Mouse (Mus musculus) spleen, postnatal 36 days (tissue): Measurements from ENCODE around the gene Sema4c.

Source experiments
- DNase-seq, 2 experiments: peaks; one replicate each; pipeline ENCODE4 v3.0.0; 2022; ENCODE audit warnings: low spot score in 2 of 2, mixed read lengths in 1 of 2

Sema4c gene

DNA sequence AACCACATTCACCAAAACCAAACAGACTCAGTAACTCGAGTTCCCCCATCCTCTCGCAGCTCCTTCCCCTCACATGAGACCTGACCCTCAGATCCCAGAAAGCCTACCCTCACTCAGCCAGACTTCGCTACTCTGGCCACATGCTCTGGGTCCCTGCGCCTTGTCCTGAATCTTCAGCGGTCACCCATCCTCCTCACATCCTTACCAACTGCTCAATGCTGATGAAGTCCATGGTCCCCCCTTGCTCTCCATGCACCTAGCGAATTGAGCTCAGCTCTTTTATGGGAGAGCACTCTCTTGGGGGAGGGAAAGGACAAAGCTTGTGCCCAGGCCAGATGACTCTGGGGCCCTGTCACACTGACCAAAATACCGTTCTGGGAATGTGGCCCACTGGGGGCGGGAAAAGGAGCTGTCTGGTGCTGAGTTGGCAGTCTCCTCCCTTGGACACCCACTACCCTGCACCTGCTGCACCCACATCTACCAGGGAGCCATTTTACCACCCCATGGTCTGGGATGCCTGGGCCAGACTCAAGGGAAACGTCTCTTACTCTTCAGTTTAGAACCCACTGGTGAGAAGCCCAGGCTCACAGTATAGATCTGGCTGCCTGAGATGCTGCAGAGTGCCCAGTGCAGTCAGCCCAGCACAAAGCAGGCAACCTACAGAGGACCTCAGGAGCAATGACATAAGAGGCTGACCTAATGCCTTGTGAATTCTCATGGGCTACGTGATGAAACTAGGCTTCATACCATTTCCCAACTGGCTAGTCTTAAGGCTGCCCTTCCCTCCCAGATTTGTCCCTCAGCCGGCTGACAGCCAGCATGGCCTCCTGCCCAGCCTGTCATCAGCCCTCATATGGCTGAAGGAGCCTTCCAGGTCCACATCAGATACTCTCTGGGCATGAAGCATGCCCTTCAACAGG lies 22.4 kb downstream of the Sema4c start:
- DNase-seq, result no peak

DNA sequence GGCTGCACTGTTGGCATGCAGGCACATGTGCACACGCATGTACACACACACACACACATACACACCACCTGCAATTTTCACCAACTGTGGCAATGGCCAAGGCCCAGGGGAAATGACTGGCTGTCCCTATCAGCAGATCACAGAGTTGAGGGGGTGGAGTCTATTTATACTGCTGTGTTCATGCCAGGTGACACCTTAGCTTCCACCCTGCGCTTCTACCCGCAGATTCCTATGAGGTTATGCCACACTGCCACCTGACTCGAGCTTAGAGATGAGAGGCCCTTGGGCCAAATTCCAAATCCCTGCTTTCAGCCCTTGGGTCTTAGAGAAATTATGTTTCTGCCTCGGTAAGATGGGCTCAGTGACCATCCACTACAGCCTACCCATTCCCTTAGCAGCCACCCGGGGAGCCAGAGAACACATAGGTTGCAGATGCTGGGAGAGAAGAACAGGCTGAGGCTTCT lies 23.5 kb downstream of the Sema4c start:
- DNase-seq, result no peak

DNA sequence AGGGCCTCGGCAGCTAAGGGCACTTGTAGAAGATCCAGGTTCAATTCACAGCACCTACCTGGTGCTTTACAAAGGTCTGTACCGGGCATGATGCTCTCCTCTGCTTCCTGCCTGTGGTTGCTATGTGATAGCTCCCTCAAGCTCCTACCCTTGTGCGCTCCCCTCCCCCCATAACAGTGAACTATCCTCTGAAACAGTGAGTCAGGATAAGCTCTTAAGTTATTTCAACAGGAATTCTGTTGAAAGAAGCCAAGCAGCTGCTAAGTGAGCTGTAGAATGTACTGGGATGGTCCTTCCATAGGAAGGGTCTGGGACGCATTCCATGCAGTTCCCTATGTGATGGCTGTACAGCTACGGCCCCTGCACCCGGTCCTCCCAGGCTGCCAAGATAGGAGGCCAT lies 24.6 kb downstream of the Sema4c start:
- no peak for DNase-seq

DNA sequence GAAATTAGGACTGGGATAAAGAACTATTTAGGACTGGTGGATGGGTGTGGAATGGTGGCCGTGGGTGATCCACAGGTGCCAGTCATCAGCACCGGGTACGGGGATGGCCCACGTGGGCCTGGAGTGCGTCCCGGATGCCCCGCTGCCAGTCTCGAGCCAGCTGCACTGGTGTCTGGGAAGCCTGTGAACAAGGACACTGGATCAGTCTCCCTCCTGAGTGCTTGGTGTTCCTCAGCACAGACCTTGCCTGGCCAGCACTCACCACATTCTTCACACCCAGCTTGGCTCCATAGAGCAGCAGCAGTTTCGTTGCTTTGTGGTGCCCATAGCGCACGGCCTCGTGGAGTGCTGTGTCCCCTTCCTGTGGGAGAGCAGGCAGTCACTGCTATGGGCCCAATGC lies 26.7 kb downstream of the Sema4c start:
- DNase-seq, result no peak

DNA sequence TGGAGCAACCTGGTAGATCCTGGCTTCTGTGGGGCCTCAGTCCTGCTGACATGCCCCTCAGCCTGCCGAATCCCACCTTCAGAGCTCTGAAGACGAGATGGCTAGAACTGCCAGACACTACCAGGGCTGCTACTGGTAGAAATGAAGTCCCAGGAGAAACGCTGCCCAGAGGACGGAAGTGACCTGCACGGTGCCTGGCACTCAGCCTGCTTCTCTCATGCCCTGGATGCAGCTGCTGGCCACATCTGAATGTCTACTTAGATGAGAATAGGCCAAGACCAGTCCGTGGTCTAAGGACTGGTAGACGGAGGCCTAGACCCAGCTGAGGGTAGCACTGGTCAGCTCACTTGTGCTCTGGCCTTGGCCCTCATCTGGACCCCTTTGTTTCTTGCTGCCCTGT lies 27.2 kb downstream of the Sema4c start:
- no peak for DNase-seq

DNA sequence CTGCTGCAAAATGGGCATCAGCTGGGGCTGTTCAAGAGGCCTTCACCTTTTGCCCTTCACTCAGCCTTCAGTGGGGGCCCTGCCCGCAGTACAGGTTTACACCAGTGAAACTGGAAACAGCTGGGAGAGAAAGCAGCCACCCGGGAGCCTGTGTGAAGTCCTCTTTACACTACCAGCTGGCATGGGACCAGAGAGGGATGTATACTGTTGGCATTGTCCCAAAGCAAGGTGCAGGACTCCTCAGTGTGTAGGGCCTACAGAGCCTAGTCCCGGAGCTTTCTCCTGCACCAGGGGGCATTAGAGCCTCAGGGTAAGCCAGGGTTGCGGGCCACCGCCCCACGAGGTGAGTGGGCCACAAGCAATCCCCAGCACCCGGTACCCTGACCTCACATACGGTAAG lies 27.7 kb downstream of the Sema4c start:
- DNase-seq, result no peak

DNA sequence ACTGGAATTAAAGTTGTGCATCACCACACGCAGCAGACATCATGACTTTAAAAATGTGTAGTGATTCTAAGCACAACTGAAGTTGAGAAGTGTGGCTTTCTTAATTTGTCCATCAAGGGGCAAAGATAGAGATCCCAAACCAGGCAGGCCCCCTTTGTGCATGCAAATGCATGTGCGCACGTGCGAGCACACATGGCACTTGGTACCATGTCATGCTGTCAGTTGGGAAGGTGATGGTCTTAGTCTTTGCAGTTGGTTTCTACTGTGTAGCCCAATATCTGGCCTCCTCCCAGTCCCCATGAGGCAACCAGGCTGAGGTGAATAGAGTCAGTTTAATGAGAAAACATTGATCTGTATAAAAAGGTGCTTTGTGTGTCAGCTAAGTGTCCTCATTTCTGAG lies 28.3 kb downstream of the Sema4c start:
- no peak for DNase-seq

DNA sequence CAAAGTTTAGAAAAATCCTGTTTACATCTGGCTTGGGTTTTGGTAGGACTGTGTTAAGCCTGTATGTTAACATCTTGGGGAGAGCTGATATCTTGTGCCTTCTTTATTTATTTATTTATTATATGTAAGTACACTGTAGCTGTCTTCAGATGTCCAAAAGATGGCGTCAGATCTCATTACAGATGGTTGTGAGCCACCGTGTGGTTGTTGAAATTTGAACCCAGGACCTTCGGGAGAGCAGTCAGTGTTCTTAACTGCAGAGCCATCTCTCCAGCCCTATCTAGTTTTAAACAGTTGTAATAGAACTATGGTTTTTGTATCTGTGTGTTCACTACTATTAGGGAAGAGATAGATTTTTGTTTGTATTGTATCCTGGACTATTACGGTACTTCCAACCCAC lies 28.9 kb downstream of the Sema4c start:
- no peak for DNase-seq

DNA sequence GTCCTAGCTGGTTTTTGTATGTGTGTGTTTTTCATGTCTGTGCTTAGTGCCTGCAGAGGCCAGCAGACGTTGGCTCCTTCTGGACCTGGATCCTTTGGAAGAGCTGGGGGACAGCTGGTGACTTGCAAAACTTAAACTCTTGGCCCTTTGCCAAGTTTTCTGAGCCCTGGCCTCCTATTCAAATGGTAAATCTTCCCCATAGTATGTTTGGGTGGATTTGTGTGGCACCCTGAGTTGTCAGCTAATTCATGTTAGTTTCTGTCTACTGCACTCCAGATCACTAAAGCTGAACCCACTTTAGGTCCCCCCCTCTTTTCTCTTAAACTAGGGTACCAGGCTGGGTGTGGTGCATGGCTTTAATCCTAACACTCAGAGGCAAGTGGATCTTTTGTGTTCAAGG lies 29.8 kb downstream of the Sema4c start:
- no peak for DNase-seq

DNA sequence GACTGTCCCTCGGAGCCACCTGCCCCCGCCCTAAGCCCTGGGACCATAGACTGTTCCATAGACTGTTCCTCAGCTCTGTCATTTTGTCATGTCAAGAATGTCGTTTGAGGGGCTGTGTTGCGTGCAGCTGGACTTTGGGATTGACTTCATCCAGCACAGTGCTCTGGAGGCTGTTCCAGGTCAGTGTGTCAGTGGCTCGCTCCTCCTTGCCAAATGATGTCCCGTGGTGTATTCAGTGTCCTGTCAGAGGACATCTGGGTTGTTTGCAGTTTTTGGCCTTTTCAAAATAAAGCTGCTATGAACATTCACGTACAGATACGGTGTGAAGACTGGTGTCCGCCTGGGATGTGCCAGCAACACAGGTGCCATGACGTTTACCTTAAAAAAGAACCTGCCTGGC lies 31.2 kb downstream of the Sema4c start:
- no peak for DNase-seq

DNA sequence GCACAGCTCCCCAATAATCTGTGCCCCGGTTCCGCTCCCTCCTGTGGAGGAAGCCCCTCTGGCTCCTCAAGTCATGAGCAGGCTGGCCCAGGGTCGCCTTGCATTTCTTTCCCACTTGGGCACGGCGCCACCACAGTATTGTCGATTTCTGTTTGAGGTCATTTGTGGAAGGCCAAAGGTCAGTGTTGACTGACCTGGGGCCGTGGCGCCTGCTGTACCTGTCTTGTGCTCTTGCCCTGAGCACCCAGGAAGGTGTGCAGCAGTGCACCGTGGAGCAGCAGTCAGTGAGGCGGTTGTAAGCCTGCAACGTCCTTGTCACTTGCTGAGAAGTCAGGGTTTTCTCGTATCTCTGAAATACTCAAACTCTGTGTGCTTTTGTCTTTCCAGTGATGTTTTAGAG lies 32.4 kb downstream of the Sema4c start:
- no peak for DNase-seq

DNA sequence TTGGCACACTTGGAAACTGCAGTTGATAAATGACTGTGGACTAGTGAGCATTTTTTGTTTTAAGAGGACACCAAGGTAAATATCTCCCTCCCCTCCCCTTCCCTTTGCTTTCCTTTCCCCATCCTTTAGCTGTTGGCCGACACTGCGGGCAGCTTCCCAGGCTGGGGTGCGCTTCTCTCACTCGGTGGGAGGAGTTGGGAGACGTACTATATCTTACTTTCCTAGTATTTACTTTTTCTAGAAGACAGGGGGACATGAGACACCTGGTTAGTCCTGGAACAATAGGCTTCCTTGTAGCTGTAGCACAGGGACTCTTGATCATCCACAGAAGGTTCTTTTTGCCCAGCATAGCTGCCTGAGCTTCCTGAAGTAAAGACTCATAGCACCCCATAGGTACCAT lies 34.1 kb downstream of the Sema4c start:
- DNase-seq, result no peak

DNA sequence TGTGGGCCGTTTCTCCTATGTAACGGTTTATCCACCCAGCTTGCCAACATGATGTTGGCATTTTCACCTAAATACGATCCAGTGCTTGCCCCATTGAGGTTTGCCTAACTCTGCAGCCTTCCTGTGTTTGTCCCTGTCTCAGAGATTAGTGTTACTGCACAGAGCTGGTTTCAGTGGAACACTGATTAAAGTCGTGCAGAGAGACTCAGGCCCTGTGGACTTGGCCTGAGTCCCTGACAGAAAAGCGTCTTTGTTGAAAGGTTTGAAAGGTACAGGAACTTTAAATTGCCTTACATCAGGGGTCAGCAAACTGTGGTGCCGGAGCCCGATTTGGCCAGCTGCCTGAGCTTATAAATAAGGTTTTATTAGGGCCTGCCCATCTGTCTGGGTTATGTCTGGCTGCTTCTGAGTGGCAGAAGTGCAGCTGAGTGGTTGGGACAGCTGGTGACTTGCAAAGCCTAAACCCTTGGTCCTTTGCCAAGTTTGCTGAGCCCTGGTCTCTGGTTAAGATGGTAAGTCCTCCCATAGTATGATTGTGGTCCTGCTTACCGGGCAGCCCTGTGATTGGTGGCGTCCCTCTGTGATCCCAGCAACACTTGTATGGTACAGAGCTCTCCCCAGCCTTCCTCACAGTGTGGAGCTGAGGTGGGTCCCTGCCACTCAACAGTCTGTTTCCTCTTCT lies 34.7 kb downstream of the Sema4c start:
- no peak for DNase-seq

DNA sequence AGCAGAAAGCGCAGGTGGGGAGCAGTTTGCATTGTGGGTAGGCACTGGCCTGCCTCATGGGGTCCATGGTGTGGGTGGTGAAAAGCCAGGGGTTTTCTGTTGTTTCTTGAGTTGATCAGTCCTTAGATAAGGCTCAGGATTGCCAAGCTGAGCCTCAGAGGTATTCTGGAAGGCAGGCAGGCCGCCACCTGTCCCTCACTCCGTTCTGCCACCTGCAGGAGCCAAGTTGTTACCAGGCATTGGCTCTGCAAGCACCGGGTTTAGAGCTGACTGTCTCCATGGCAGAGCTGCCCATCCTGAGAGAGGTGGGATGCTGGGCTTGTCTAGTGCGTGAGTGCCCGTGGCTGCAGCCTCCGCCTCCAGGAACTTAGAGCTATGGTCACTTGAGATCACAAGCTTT lies 35.9 kb downstream of the Sema4c start:
- DNase-seq, result no peak

DNA sequence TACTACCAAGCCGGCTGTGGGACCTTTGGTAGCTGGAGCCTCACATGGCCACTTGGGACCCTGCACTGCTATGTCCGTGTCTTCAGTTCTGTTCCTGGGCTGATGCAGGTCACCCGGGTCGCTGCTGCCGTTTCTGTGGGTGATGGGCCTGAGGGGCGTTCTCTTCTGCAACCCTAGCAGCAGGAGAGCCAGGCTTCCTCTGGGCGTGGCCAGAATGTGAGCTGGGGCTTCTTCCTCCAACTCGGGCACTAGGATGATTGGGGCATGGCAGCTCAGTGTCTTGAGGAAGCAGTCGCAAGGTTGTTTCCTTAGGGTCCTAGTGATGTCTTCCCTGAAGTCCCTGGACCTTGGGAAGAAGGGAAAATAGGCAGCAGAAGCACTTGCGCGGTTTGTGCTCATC lies 38.5 kb downstream of the Sema4c start:
- DNase-seq, result no peak

DNA sequence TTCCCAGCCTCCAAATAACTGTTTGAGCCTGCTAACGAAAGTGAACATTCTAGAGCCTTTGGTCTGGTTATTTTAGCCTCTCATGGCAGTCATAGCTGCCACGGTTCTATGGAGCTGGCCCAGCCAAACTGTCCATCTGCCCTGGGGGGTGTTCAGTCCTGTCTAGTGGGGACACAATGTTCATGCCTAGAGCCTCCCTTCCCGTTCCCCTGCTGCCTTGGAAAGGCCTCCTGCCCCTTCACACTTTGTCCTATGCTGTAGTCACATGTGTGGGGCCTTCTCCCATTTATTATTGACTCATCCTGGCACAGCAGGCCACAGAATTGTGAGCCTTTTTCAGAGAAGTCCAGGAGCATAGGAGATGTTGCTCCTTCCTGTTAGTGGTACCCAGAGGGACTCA lies 39.9 kb downstream of the Sema4c start:
- DNase-seq, result no peak

DNA sequence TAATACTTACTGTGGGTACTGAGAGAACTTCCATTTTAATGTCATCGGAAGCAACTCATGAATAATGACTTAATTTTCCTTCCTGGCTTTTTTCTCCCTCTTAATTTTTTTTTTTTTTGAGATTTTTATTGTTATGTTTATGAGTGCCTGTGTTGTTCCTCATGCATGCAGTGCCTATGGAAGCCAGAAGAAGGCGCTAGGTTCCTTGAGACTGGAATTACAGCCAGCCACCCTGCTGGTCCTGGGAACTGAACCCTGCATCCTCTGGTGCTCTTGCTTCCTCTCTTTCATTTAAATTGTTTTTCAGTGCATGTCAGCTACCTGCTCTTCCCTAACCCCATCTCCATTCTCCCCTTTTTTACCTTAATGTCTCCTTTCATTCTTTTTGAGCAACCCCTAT lies 44.4 kb downstream of the Sema4c start:
- no peak for DNase-seq

DNA sequence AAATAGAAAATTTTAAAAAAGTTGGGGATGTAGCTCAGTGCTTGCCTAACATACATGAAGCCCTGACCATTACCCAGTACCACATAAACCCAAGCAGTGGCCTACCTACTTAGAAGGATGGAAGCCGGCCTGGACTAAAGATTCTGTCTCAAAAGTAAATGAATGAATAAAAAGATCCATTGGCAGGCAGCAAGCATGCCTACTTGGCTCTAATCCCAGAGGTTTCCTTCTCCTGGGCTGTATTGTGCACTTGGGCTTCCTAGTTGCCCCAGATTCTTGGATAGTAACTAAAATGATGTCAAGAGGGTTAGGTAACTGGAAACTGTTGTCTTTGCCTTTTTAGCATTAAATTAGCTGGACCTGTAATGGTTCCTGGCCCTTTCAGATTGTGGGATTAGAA lies 44.8 kb downstream of the Sema4c start:
- DNase-seq, result no peak

DNA sequence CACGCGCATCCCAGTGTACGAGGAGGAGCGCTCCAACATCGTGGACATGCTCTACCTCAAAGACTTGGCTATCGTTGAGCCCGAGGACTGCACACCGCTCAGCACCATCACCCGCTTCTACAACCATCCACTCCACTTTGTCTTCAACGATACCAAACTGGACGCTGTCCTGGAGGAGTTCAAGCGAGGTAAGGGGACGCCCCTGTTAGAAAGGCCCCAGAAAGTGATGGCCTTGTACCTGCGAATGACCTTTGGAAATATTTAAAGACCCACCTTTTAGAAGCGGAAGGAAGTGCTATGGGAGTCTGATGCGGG lies 45.2 kb downstream of the Sema4c start:
- DNase-seq, result no peak

DNA sequence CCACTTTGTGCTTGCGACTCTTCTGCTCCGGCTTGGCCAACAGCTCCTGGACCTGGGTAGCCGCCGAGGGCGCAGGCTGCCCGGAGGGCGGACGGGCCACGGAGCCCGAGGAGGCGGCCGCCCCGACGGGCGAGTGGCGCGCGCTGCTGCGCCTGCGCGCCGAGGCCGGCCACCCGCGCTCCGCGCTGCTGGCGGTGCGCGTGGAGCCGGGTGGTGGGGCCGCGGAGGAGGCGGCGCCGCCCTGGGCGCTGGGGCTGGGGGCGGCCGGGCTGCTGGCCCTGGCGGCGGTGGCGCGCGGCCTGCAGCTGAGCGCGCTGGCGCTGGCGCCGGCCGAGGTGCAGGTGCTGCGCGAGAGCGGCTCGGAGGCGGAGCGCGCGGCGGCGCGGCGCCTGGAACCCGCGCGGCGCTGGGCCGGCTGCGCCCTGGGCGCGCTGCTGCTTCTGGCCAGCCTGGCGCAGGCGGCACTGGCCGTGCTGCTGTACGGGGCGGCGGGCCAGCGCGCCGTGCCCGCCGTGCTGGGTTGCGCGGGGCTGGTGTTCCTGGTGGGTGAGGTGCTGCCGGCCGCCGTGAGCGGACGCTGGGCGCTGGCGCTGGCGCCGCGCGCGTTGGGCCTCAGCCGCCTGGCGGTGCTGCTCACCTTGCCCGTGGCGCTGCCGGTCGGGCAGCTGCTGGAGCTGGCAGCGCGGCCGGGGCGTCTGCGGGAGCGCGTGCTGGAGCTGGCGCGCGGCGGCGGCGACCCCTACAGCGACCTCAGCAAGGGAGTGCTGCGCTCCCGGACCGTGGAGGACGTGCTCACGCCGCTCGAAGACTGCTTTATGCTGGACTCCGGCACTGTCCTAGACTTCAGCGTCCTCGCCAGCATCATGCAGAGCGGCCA lies 45.8 kb downstream of the Sema4c start:
- DNase-seq, result peak; percentile 36 to 43

DNA sequence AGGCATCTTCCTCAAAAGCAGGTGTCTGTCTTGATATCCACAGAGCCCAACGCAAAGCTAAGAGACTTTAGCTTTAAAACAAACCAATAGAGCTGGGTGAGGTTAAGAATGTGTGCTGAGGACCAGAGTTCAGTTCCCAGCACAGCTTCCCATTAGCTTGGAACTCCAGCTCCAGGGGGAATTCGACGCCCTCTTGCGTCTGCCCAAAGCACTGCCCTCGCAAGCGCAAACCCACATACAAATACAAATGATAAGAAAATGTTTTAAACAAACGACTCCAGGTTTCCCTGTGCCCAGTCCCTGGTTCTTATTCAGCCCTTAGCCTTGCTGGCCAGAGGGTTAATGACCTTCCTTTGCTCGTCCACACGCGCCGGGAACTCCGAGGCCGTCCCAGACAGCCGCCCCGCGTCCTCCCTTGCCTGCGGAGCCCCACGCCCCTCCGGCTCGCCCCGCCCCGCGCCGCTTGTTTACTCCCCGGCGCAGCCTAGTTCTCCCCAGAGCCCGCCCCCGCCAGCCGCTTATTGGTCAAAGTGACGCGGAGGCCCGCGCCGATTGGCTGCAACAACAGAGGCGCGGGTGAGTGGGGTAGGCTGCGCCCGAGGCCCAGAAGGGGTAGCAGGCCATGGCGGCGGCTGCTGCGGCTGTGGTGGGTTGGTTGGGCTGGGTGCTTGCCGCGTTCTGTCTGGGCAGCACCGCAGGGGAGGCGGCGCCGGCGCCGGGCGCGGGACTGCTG lies 46.7 kb downstream of the Sema4c start, which contains the start of gene Cnnm3:
Gene Cnnm3, plus strand, starts transcription at position 579 of the 733 bp plus-strand sequence.
- DNase-seq, result peak; percentile 99

DNA sequence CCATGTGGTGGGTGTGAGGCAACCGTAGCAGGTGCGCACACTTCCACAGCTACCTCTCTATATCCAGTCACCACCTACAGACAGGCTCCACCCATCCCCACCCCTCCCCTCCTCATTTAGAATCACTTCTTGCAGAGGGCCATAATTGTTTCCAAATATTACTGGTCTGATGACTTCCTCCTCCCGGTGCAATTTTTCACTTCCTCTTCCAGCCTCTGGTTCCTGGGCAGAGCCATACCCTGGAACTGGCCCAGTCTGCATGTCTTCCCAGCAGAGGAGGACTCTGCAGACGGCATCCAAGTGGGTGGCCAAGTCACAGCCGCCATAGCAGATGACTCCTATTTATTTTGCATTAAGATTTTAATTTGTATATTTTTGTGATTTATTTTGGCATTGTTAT lies 49.9 kb downstream of the Sema4c start:
- DNase-seq, result no peak
